Mouse (Mus musculus) megakaryocyte, embryonic 14.5 days (primary cell): ENCODE data around the gene Xpnpep2. TPM values are rescaled to one million over a fixed set of nuclear protein-coding genes. Genes with fewer than 3 reads are reported as not detected.

ENCODE experiments used
- H3K27me3 ChIP-seq: replicated peaks from 2 replicates; pipeline ENCODE3; 2012; ENCODE audit warnings: inconsistent platforms
- H3K36me3 ChIP-seq: replicated peaks from 2 replicates; pipeline ENCODE3; 2012; ENCODE audit warnings: low read length, inconsistent platforms, mixed read lengths
- H3K4me1 ChIP-seq: 2 replicates; pipeline ENCODE4 v1.6.1; 2012; ENCODE audit warnings: inconsistent platforms
- H3K4me3 ChIP-seq: replicated peaks from 2 replicates; pipeline ENCODE3; 2012; ENCODE audit warnings: moderate library complexity, mild to moderate bottlenecking, inconsistent platforms
- H3K9me3 ChIP-seq: 2 replicates; pipeline ENCODE4 v1.6.1; 2012; ENCODE audit warnings: inconsistent platforms
- FLI1 ChIP-seq: IDR thresholded peaks from 2 replicates; pipeline ENCODE4 v1.6.1; 2012; ENCODE audit warnings: low read length, inconsistent platforms, mixed read lengths
- GATA1 ChIP-seq: IDR thresholded peaks from 3 replicates; pipeline ENCODE4 v1.6.1; 2012; ENCODE audit warnings: mixed read lengths, low read length, inconsistent platforms, borderline replicate concordance
- polyA plus RNA-seq: library from polyadenylated mRNA; stranded (reverse); fragments of >175 nt; gene quantifications from 2 replicates; pipeline ENCODE4 v1.2.3, GENCODE M21; 2012; ENCODE audit warnings: low replicate concordance; ENCODE audit not compliant: insufficient read depth

The Xpnpep2 gene
- polyA plus RNA-seq, 1 experiment: 0.26 TPM

- H3K9me3 ChIP-seq: no peaks in the 10 kb centered on the region
- H3K36me3 ChIP-seq: no peaks in the 10 kb centered on the region
- no peak overlapping the region for H3K4me3 ChIP-seq
- peaks cover 10% of the 10 kb centered on the region for H3K4me1 ChIP-seq
- peaks cover 36% of the 10 kb centered on the region for H3K27me3 ChIP-seq
- TF ChIP-seq FLI1 (no peak), GATA1 (no peak)
Measured at GRCm38 (mm10) chrX:48119294-48119693, 10.8 kb downstream of the Xpnpep2 start.

- Histone ChIP-seq H3K4me3 (peak overlapping the region; percentile 59), H3K27me3 (peaks cover 17% of the 10 kb centered on the region), H3K9me3 (peaks cover 3% of the 10 kb centered on the region; the same call in 1 of the 2 replicates), H3K36me3 (no peaks in the 10 kb centered on the region), H3K4me1 (peaks cover 45% of the 10 kb centered on the region)
- TF ChIP-seq FLI1 (no peak), GATA1 (no peak)
Measured at GRCm38 (mm10) chrX:48124132-48125071, 15.9 kb downstream of the Xpnpep2 start.

- Histone ChIP-seq H3K4me3 (no peak overlapping the region), H3K4me1 (peaks cover 45% of the 10 kb centered on the region), H3K27me3 (peaks cover 19% of the 10 kb centered on the region), H3K36me3 (peaks cover 3% of the 10 kb centered on the region), H3K9me3 (peaks cover 8% of the 10 kb centered on the region; the same call in 1 of the 2 replicates)
- no peak for TF ChIP-seq GATA1
- TF ChIP-seq FLI1: no peak
Measured at GRCm38 (mm10) chrX:48126903-48127476, 18.5 kb downstream of the Xpnpep2 start.

GRCm38 (mm10) chrX:48127502-48128218 is 19.1 kb downstream of the Xpnpep2 start:
- H3K9me3 ChIP-seq: peaks cover 8% of the 10 kb centered on the region; the same call in 1 of the 2 replicates
- TF ChIP-seq GATA1: no peak
- no peak for TF ChIP-seq FLI1
- no peak overlapping the region for H3K4me3 ChIP-seq
- H3K27me3 ChIP-seq: peaks cover 17% of the 10 kb centered on the region
- peaks cover 3% of the 10 kb centered on the region for H3K36me3 ChIP-seq
- H3K4me1 ChIP-seq: peaks cover 45% of the 10 kb centered on the region

GRCm38 (mm10) chrX:48129167-48129566 is 20.6 kb downstream of the Xpnpep2 start:
- no peak overlapping the region for H3K4me3 ChIP-seq
- peaks cover 14% of the 10 kb centered on the region for H3K27me3 ChIP-seq
- H3K4me1 ChIP-seq: peaks cover 45% of the 10 kb centered on the region
- TF ChIP-seq FLI1: no peak
- no peak for TF ChIP-seq GATA1
- H3K36me3 ChIP-seq: peaks cover 3% of the 10 kb centered on the region
- peaks cover 8% of the 10 kb centered on the region; the same call in 1 of the 2 replicates for H3K9me3 ChIP-seq

GRCm38 (mm10) chrX:48136935-48137334 is 28.4 kb downstream of the Xpnpep2 start:
- no peak for TF ChIP-seq GATA1
- TF ChIP-seq FLI1: no peak
- Histone ChIP-seq H3K36me3 (no peaks in the 10 kb centered on the region), H3K4me3 (no peak overlapping the region), H3K9me3 (no peaks in the 10 kb centered on the region), H3K4me1 (peaks cover 74% of the 10 kb centered on the region), H3K27me3 (peaks cover 7% of the 10 kb centered on the region)

GRCm38 (mm10) chrX:48138011-48138410 is 29.5 kb downstream of the Xpnpep2 start:
- no peak for TF ChIP-seq FLI1
- TF ChIP-seq GATA1: no peak
- peaks cover 85% of the 10 kb centered on the region for H3K4me1 ChIP-seq
- H3K36me3 ChIP-seq: no peaks in the 10 kb centered on the region
- no peaks in the 10 kb centered on the region for H3K9me3 ChIP-seq
- peaks cover 9% of the 10 kb centered on the region for H3K27me3 ChIP-seq
- no peak overlapping the region for H3K4me3 ChIP-seq

- H3K36me3 ChIP-seq: no peaks in the 10 kb centered on the region
- H3K4me3 ChIP-seq: no peak overlapping the region
- no peaks in the 10 kb centered on the region for H3K9me3 ChIP-seq
- H3K4me1 ChIP-seq: peaks cover 89% of the 10 kb centered on the region
- TF ChIP-seq FLI1 (no peak), GATA1 (peak; percentile 74; the same call in 1 of the 3 replicates)
- H3K27me3 ChIP-seq: peaks cover 9% of the 10 kb centered on the region
Measured at GRCm38 (mm10) chrX:48138539-48139275, 30.2 kb downstream of the Xpnpep2 start.
